8 mouse cellular contexts compared by ENCODE assay signal in genomic region chr2:126450210-126450936, GRCm38 (mm10). TPM values are rescaled to one million over a fixed set of nuclear protein-coding genes. Genes with fewer than 3 reads are reported as not detected.
DNase-seq lines count a peak whose midpoint lies in the region; ATAC-seq and TF ChIP-seq lines count a peak whose summit lies in the region.

No protein-coding gene starts in this region.

- H3K4me2 ChIP-seq in forebrain, embryonic 13.5 days = no peak overlapping the region
- no peak overlapping the region for H3K4me2 ChIP-seq in forebrain, postnatal 0 days (ENCODE audit: low read depth)
- H3K4me2 ChIP-seq in limb, embryonic 12.5 days = no peak overlapping the region

- 69% methylated on average over 14 of the region's 14 CpGs for WGBS in forebrain, embryonic 13.5 days
- 89% methylated on average over 14 of the region's 14 CpGs for WGBS in forebrain, embryonic 10.5 days
- WGBS in forebrain, postnatal 0 days = 31% methylated on average over 14 of the region's 14 CpGs
- 57% methylated on average over 14 of the region's 14 CpGs for WGBS in limb, embryonic 12.5 days

- DNase-seq in forebrain, embryonic 10.5 days (ENCODE audit: extremely low spot score, low spot score) = no peak
- DNase-seq in Muller cell, postnatal 12 days (ENCODE audit: inconsistent ontology term) = peak; percentile 2
- peak; percentile 52 for DNase-seq in forebrain, postnatal 0 days
- DNase-seq in heart, postnatal 14 days = peak; percentile 53 to 63
- DNase-seq in right cerebral cortex, postnatal 36 days (ENCODE audit: low spot score in 2 of 2) = peak; percentile 5 to 14
- DNase-seq in thymus, postnatal 14 days = no peak

- no peak for TF ChIP-seq CTCF in forebrain, postnatal 0 days (IDR thresholded peaks at IDR 0.05; ENCODE audit: low read depth)

- H3K4me1 ChIP-seq in forebrain, embryonic 13.5 days = 0 out of 2 replicates have a peak, but pooled peaks cover 8% of the 10 kb centered on the region
- peaks cover 12% of the 10 kb centered on the region for H3K4me1 ChIP-seq in forebrain, embryonic 10.5 days
- H3K4me1 ChIP-seq in forebrain, postnatal 0 days (ENCODE audit: insufficient read depth) = no peaks in the 10 kb centered on the region
- peaks cover 12% of the 10 kb centered on the region; the same call in 1 of the 2 replicates for H3K4me1 ChIP-seq in limb, embryonic 12.5 days (replicated peaks)

- H3K27me3 ChIP-seq in forebrain, embryonic 13.5 days = no peaks in the 10 kb centered on the region
- no peaks in the 10 kb centered on the region for H3K27me3 ChIP-seq in forebrain, embryonic 10.5 days (ENCODE audit: poor library complexity, severe bottlenecking)
- H3K27me3 ChIP-seq in forebrain, postnatal 0 days (ENCODE audit: insufficient read depth, low read length) = no peaks in the 10 kb centered on the region
- no peaks in the 10 kb centered on the region for H3K27me3 ChIP-seq in limb, embryonic 12.5 days

- H3K36me3 ChIP-seq in forebrain, embryonic 13.5 days (ENCODE audit: poor library complexity, severe bottlenecking) = no peaks in the 10 kb centered on the region
- no peaks in the 10 kb centered on the region for H3K36me3 ChIP-seq in forebrain, embryonic 10.5 days (replicated peaks)
- no peaks in the 10 kb centered on the region for H3K36me3 ChIP-seq in forebrain, postnatal 0 days (ENCODE audit: insufficient read depth)
- no peaks in the 10 kb centered on the region for H3K36me3 ChIP-seq in limb, embryonic 12.5 days

- no peaks in the 10 kb centered on the region for H3K9me3 ChIP-seq in forebrain, embryonic 13.5 days (replicated peaks)
- H3K9me3 ChIP-seq in forebrain, embryonic 10.5 days = no peaks in the 10 kb centered on the region
- no peaks in the 10 kb centered on the region for H3K9me3 ChIP-seq in forebrain, postnatal 0 days (ENCODE audit: low read length)
- no peaks in the 10 kb centered on the region for H3K9me3 ChIP-seq in limb, embryonic 12.5 days

- H3K9ac ChIP-seq in forebrain, embryonic 13.5 days = no peak overlapping the region
- H3K9ac ChIP-seq in forebrain, postnatal 0 days = no peak overlapping the region
- H3K9ac ChIP-seq in limb, embryonic 12.5 days (replicated peaks) = no peak overlapping the region

- no peak overlapping the region for H3K4me3 ChIP-seq in forebrain, embryonic 13.5 days
- H3K4me3 ChIP-seq in forebrain, embryonic 10.5 days = no peak overlapping the region
- no peak overlapping the region for H3K4me3 ChIP-seq in forebrain, postnatal 0 days (ENCODE audit: low read depth, low read length)
- no peak overlapping the region for H3K4me3 ChIP-seq in limb, embryonic 12.5 days (replicated peaks)

- intact Hi-C loops in heart, postnatal 14 days (cut with DNase I) = no loop called here

- peak overlapping the region; percentile 27 for H3K27ac ChIP-seq in forebrain, embryonic 13.5 days
- H3K27ac ChIP-seq in forebrain, embryonic 10.5 days = no peak overlapping the region
- H3K27ac ChIP-seq in forebrain, postnatal 0 days (ENCODE audit: low read depth, low read length) = no peak overlapping the region
- H3K27ac ChIP-seq in limb, embryonic 12.5 days = peak overlapping the region; percentile 64

- peak; percentile 94 for ATAC-seq in forebrain, embryonic 13.5 days
- peak; percentile 82 for ATAC-seq in forebrain, postnatal 0 days
- peak; percentile 71 for ATAC-seq in limb, embryonic 12.5 days (ENCODE audit: insufficient number of reproducible peaks, insufficient read depth, low FRiP score, low TSS enrichment, low read depth)

RNA-seq across cellular contexts. Expression of gene Atp8b4, which starts 50.1 kb away (rescaled TPM):
- 0.09 TPM in 1 of 2 replicates, not detected in the other for polyA plus RNA-seq in forebrain, embryonic 13.5 days (2015; fragmentation: Nextera tagmentation; extraction: Ambion mirVana)
- 0.50 and 0.99 TPM in 2 replicates for polyA plus RNA-seq in forebrain, embryonic 10.5 days (2016; fragmentation: Nextera tagmentation; extraction: Ambion mirVana)
- 0.08 TPM in 1 of 2 replicates, not detected in the other for total RNA-seq in forebrain, postnatal 0 days (2014; rRNA removed)
- polyA plus RNA-seq in forebrain, postnatal 0 days (2015; fragmentation: Nextera tagmentation; extraction: Ambion mirVana) = 0.03 and 0.11 TPM in 2 replicates
- under 1 TPM; 0.41 to 0.76 TPM for total RNA-seq in heart, postnatal 14 days (2021)
- 0.13 and 0.26 TPM in 2 replicates for polyA plus RNA-seq in limb, embryonic 12.5 days (2016; fragmentation: Nextera tagmentation; extraction: Ambion mirVana)

Comparison
In these comparisons a context has a peak if more than half of its experiments do, and no peak if none do; other contexts are left out.
1. H3K27ac ChIP-seq: peak in forebrain, embryonic 13.5 days (single experiment) and limb, embryonic 12.5 days (single experiment); none in forebrain, embryonic 10.5 days (single experiment) and forebrain, postnatal 0 days (single experiment).
2. DNase-seq: peak in Muller cell, postnatal 12 days (single experiment), forebrain, postnatal 0 days (single experiment), heart, postnatal 14 days (2 of 2) and right cerebral cortex, postnatal 36 days (2 of 2); none in forebrain, embryonic 10.5 days (single experiment) and thymus, postnatal 14 days (single experiment).
3. Peak in every context shown above with its lines, with median percentiles within 50 percentile points of each other: ATAC-seq.